Mouse (Mus musculus) forebrain, embryonic 12.5 days (tissue): ENCODE measurements around the gene Emc3. TPM values are rescaled to one million over a fixed set of nuclear protein-coding genes. Genes with fewer than 3 reads are reported as not detected.

Source experiments
- ATAC-seq: fragments of 200-750 bp; cut with Nextera tagmentation; 2 replicates; pipeline ENCODE4 v1.8.0; 2017; ENCODE audit warnings: moderate TSS enrichment; ENCODE audit not compliant: low FRiP score
- H3K27ac ChIP-seq: fragments of 300-500 bp; sonication (generic); 2 replicates; pipeline ENCODE4 v1.5.1; 2016; ENCODE audit warnings: mild to moderate bottlenecking
- H3K27me3 ChIP-seq: fragments of 300-500 bp; sonication (generic); 2 replicates; pipeline ENCODE4 v1.6.1; 2016; ENCODE audit warnings: mild to moderate bottlenecking
- H3K36me3 ChIP-seq: fragments of 300-500 bp; sonication (generic); replicated peaks from 2 replicates; pipeline ENCODE4 v1.6.1; 2016; ENCODE audit warnings: mild to moderate bottlenecking
- H3K4me1 ChIP-seq: fragments of 300-500 bp; sonication (generic); 2 replicates; pipeline ENCODE4 v1.6.1; 2016
- H3K4me2 ChIP-seq: fragments of 300-500 bp; sonication (generic); 2 replicates; pipeline ENCODE4 v1.6.1; 2016; ENCODE audit warnings: mild to moderate bottlenecking, moderate library complexity
- H3K4me3 ChIP-seq: fragments of 300-500 bp; sonication (generic); replicated peaks from 2 replicates; pipeline ENCODE4 v1.5.1; 2016; ENCODE audit warnings: mild to moderate bottlenecking
- H3K9ac ChIP-seq: fragments of 300-500 bp; sonication (generic); 2 replicates; pipeline ENCODE4 v1.6.1; 2016; ENCODE audit warnings: mild to moderate bottlenecking
- H3K9me3 ChIP-seq: fragments of 300-500 bp; sonication (generic); 2 replicates; pipeline ENCODE4 v1.6.1; 2016
- WGBS: fragments of 180-500 bp; shearing (Covaris S2); methylation state at CpG from one replicate; pipeline ENCODE4 v1.1.7; 2016; 5-methylcytosine and 5-hydroxymethylcytosine counted together
- polyA plus RNA-seq: library from polyadenylated mRNA; unstranded; fragments of >200 nt; fragmentation: Nextera tagmentation; extraction: Ambion mirVana; gene quantifications from 2 replicates; pipeline ENCODE4 v1.2.1, GENCODE M21; 2016

Emc3 gene
- 77.4 and 78.5 TPM in 2 replicates for polyA plus RNA-seq

DNA sequence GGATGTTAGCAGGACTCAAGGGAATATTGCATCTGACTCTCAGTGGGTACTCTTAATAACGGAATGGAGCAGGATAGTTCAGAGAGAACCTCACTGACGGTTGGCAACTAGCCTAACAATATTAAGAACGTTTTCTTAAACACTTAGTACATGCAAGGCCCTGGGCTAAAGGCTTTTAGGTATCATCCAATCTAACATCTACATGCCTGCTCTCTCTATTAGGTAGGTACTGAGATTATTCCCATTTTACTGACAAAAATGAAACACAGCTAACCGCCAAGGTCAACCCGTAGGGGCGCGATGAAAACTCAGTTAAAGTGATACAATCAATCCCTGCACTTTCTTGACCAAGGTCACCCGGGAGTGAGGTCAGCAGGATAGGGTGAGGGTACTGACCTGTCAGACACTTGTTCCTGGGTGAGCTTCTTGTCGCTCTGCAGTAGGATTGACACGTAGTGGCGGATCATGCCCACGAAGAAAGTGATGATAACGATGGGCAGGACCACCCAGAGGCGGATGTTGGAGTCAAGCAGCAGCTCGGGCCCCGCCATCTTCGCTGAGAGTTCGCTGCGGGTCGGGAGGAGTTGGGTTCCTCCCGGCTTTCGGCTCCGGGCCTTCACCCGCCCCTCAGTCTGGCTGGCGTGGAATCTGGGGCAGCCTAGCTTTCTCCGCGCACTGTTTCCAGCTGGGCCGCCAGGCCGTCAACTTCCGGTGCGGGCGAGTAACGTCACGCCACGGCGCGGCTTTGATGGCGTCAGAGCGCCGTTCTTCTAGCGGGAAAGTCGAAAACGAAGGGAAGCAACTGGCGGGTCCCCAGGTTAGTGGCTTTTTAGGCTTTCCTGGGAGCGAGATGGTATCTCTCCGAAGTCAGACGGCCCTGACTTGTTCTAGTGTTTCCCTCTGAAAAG lies at the start of gene Emc3, which contains the start of gene Fancd2:
Gene Emc3, minus strand, starts transcription at position 721 of the 908 bp plus-strand sequence.
Gene Fancd2, plus strand, starts transcription at position 751 of the 908 bp plus-strand sequence.
- H3K9ac ChIP-seq: peak within 1 kb of the TSS; percentile 80
- peak within 1 kb of the TSS; percentile 82 for H3K4me3 ChIP-seq
- H3K27ac ChIP-seq: peak within 1 kb of the TSS; percentile 62
- H3K27me3 ChIP-seq: no peaks in the 10 kb centered on the region
- H3K36me3 ChIP-seq: no peaks in the 10 kb centered on the region; the same call in 1 of the 2 replicates
- H3K4me2 ChIP-seq: peak within 1 kb of the TSS; percentile 69
- H3K4me1 ChIP-seq: peaks cover 18% of the 10 kb centered on the region
- ATAC-seq: peak; percentile 89
- no peaks in the 10 kb centered on the region for H3K9me3 ChIP-seq
- 1% methylated on average over 47 of the region's 47 CpGs for WGBS

DNA sequence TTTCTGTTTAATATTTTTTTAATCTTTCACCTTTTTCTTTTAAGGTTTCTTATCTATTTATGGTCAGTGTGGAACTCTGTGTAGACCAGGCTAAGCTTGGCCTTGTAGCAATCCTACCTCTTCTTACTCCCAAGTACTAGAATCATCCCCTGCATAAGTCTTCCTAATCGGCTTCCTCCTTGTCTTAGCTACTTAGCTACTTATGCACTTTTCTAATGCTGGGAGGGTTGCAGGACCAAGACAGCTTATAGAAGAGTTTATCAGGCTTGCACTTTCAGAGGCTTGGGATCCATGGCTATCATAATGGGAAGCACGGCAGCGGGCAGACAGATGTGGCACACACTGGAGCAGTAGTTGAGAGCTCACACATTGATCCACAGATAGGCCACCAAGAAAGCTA lies 47.9 kb upstream of the Emc3 start:
- no peaks in the 10 kb centered on the region for H3K4me1 ChIP-seq
- H3K27me3 ChIP-seq: no peaks in the 10 kb centered on the region
- H3K9me3 ChIP-seq: no peaks in the 10 kb centered on the region
- peaks cover 40% of the 10 kb centered on the region for H3K36me3 ChIP-seq
- no peak overlapping the region for H3K9ac ChIP-seq
- no peak overlapping the region for H3K4me2 ChIP-seq
- H3K4me3 ChIP-seq: no peak overlapping the region
- ATAC-seq: no peak
- 97% methylated on average over 3 of the region's 3 CpGs for WGBS
- no peak overlapping the region for H3K27ac ChIP-seq

DNA sequence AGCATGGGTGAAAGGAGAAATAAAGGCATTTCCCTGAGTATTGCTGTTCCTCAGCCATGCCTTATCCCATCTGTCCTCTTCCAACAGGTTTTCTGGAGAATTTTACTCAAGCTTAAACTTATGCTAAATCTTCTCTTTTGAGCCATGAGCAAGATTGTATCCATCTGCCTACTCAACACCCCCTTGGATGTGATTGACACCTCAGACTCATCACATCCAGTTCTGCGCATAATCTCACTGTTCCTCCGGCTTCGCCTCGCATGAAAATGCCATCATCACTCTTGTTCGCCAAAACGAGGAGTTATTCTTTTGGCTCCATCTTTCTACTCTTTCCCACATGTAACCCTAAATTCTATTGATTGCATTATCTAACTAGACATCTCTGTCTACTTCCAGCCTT lies 44.6 kb upstream of the Emc3 start:
- Histone ChIP-seq H3K4me1 (no peaks in the 10 kb centered on the region), H3K27me3 (no peaks in the 10 kb centered on the region), H3K9me3 (no peaks in the 10 kb centered on the region), H3K4me3 (no peak overlapping the region), H3K9ac (no peak overlapping the region), H3K4me2 (no peak overlapping the region), H3K36me3 (peaks cover 41% of the 10 kb centered on the region), H3K27ac (no peak overlapping the region)
- no peak for ATAC-seq
- WGBS: 96% methylated on average over 6 of the region's 6 CpGs

DNA sequence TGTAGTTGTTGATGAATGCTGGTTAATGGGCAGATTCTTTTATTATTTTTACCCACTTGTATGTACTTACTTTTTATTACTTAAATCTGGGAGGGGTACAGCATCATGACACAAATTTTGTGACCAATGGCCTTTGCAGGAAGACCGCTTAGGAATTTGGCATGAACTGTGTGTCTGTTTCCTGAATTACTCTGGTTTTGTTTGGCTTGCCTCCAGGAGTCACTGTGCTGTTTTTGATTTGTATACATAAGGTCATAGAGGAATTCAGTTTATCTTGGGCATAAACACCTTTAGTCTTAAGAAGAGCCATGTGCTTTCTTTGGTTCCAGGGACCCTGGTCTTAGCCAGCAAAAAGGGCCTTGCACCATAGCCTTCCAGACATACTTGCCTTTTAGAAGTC lies 33.1 kb upstream of the Emc3 start:
- Histone ChIP-seq H3K9ac (no peak overlapping the region), H3K27ac (no peak overlapping the region), H3K4me1 (no peaks in the 10 kb centered on the region), H3K27me3 (no peaks in the 10 kb centered on the region), H3K9me3 (no peaks in the 10 kb centered on the region), H3K4me3 (no peak overlapping the region), H3K4me2 (no peak overlapping the region), H3K36me3 (peaks cover 26% of the 10 kb centered on the region)
- no peak for ATAC-seq
- 97% methylated on average over 1 of the region's 1 CpGs for WGBS

DNA sequence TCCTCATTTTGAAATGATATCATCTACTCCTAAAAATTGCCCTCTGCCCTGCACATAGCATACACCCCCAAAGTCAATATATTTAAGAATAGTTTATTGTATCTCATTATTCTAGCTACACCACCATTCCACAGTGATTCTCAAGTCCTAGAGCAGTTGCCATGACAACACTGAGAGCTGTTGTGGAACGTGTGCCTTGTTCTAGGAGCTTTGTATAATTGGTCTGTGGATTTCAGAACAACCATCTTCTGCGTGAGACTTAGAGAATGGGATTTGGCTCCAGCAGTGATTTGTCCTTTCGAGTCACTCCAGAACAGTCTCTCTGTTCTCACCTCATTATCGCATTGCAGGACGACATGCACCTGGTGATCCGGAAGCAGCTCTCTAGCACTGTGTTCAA lies 28.3 kb upstream of the Emc3 start:
- Histone ChIP-seq H3K4me3 (no peak overlapping the region), H3K36me3 (peaks cover 11% of the 10 kb centered on the region; the same call in 1 of the 2 replicates), H3K9me3 (no peaks in the 10 kb centered on the region), H3K27me3 (no peaks in the 10 kb centered on the region), H3K4me2 (no peak overlapping the region), H3K4me1 (no peaks in the 10 kb centered on the region), H3K27ac (no peak overlapping the region), H3K9ac (no peak overlapping the region)
- ATAC-seq: no peak
- 66% methylated on average over 6 of the region's 6 CpGs for WGBS

GRCm38 (mm10) chr6:113543906-113544481 lies 12.5 kb upstream of the Emc3 start:
- 94% methylated on average over 12 of the region's 12 CpGs for WGBS
- ATAC-seq: no peak
- H3K9ac ChIP-seq: no peak overlapping the region
- H3K27me3 ChIP-seq: no peaks in the 10 kb centered on the region
- no peak overlapping the region for H3K4me3 ChIP-seq
- no peak overlapping the region for H3K27ac ChIP-seq
- no peaks in the 10 kb centered on the region for H3K4me1 ChIP-seq
- no peaks in the 10 kb centered on the region for H3K9me3 ChIP-seq
- H3K36me3 ChIP-seq: peaks cover 9% of the 10 kb centered on the region
- H3K4me2 ChIP-seq: no peak overlapping the region

- no peak overlapping the region for H3K27ac ChIP-seq
- no peak overlapping the region for H3K9ac ChIP-seq
- H3K36me3 ChIP-seq: peaks cover 18% of the 10 kb centered on the region
- no peak for ATAC-seq
- H3K9me3 ChIP-seq: no peaks in the 10 kb centered on the region
- no peaks in the 10 kb centered on the region for H3K4me1 ChIP-seq
- H3K4me2 ChIP-seq: no peak overlapping the region
- H3K27me3 ChIP-seq: no peaks in the 10 kb centered on the region
- H3K4me3 ChIP-seq: no peak overlapping the region
- WGBS: 88% methylated on average over 6 of the region's 6 CpGs
These were observed 10.2 kb upstream of the Emc3 start for GRCm38 (mm10) chr6:113541610-113542009.

- H3K36me3 ChIP-seq: peaks cover 11% of the 10 kb centered on the region
- ATAC-seq: no peak
- no peaks in the 10 kb centered on the region for H3K27me3 ChIP-seq
- no peak overlapping the region for H3K4me3 ChIP-seq
- no peak overlapping the region for H3K9ac ChIP-seq
- no peaks in the 10 kb centered on the region for H3K9me3 ChIP-seq
- peaks cover 16% of the 10 kb centered on the region for H3K4me1 ChIP-seq
- 91% methylated on average over 7 of the region's 7 CpGs for WGBS
- no peak overlapping the region for H3K4me2 ChIP-seq
- H3K27ac ChIP-seq: no peak overlapping the region
These were observed 3.4 kb upstream of the Emc3 start for GRCm38 (mm10) chr6:113534886-113535285.

- H3K27me3 ChIP-seq: no peaks in the 10 kb centered on the region
- no peak overlapping the region for H3K27ac ChIP-seq
- H3K9ac ChIP-seq: peak overlapping the region; percentile 80
- H3K4me3 ChIP-seq: peak overlapping the region; percentile 82
- H3K4me2 ChIP-seq: peak overlapping the region; percentile 69
- peaks cover 5% of the 10 kb centered on the region for H3K36me3 ChIP-seq
- ATAC-seq: no peak; the same call in 1 of the 2 replicates
- no peaks in the 10 kb centered on the region for H3K9me3 ChIP-seq
- 4% methylated on average over 7 of the region's 7 CpGs for WGBS
- peaks cover 18% of the 10 kb centered on the region for H3K4me1 ChIP-seq
These were observed 470 bp upstream of the Emc3 start for GRCm38 (mm10) chr6:113531840-113532404.

DNA sequence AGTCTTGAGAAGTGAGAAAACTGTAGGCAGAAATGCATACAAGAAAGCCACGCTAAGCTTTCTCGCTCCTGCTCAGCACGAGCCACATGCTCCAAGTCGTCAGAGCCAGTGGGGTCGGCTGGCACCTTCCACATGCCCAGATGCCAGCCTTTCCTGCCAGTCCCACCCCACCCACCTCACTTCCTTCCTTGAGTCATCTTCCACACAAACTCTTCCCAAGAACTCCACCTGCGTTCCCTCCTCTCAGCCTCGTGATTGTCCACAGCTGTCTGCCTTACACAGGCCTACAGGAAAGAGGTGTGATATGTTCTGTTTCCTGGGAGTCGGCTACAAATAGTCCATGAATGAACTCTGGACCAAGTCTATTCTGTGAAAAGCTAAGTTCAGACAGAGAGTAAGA lies 8.0 kb downstream of the Emc3 start:
- H3K9ac ChIP-seq: no peak overlapping the region
- no peak for ATAC-seq
- peaks cover 45% of the 10 kb centered on the region for H3K36me3 ChIP-seq
- no peak overlapping the region for H3K4me2 ChIP-seq
- H3K9me3 ChIP-seq: no peaks in the 10 kb centered on the region
- H3K4me3 ChIP-seq: no peak overlapping the region
- no peaks in the 10 kb centered on the region for H3K27me3 ChIP-seq
- no peak overlapping the region for H3K27ac ChIP-seq
- H3K4me1 ChIP-seq: no peaks in the 10 kb centered on the region
- WGBS: 93% methylated on average over 8 of the region's 8 CpGs

- no peak overlapping the region for H3K9ac ChIP-seq
- H3K27me3 ChIP-seq: no peaks in the 10 kb centered on the region
- H3K36me3 ChIP-seq: peaks cover 56% of the 10 kb centered on the region
- no peaks in the 10 kb centered on the region for H3K9me3 ChIP-seq
- 88% methylated on average over 1 of the region's 1 CpGs for WGBS
- H3K4me2 ChIP-seq: no peak overlapping the region
- no peak overlapping the region for H3K27ac ChIP-seq
- no peak overlapping the region for H3K4me3 ChIP-seq
- ATAC-seq: no peak
- no peaks in the 10 kb centered on the region for H3K4me1 ChIP-seq
These were observed 9.1 kb downstream of the Emc3 start for GRCm38 (mm10) chr6:113522310-113522709.

- no peaks in the 10 kb centered on the region for H3K4me1 ChIP-seq
- ATAC-seq: no peak
- H3K27ac ChIP-seq: no peak overlapping the region
- 93% methylated on average over 8 of the region's 8 CpGs for WGBS
- H3K36me3 ChIP-seq: peaks cover 92% of the 10 kb centered on the region
- no peak overlapping the region for H3K4me2 ChIP-seq
- H3K27me3 ChIP-seq: no peaks in the 10 kb centered on the region
- H3K9me3 ChIP-seq: no peaks in the 10 kb centered on the region
- no peak overlapping the region for H3K9ac ChIP-seq
- H3K4me3 ChIP-seq: no peak overlapping the region
These were observed 13.9 kb downstream of the Emc3 start for GRCm38 (mm10) chr6:113517434-113518080.
